In the genomic region with DNA sequence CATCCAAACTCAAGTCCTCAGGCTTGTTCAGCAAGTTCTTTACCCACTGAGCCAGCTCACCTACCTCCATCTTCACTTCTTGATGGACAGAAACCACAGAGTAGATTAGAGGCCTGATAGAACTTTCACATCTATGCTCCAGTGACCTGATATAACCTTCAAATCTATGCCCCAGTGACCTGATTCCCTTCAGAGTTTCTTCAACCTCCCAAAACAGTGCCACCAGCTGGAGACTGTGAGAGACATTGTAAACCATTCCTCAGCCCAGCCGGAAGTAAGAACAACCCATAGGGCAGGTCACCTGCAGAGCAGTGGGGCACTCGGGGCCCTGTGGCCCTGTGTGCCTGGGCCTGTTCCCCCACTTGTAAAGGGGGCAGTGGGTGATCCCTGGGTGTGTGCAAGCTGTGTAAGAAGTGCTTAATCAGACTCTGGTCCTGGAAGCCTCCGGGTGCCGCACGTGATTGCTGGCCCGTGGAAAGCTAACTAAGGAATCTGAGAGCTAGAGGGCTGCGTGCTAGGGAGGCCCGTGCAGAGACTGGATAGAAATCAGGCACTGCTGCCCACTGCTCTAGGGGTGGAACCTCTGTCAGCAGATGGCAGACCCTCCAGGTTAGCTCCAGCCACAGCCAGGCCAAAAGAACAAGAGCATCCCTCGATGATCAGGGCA, we compare ENCODE assay signal across 13 mouse cellular contexts. TPM values are rescaled to one million over a fixed set of nuclear protein-coding genes. Genes with fewer than 3 reads are reported as not detected.
DNase-seq lines count a peak whose midpoint lies in the region; ATAC-seq and TF ChIP-seq lines count a peak whose summit lies in the region.
"Had no signal": no experiment of that assay in that cellular context is flagged by ENCODE, and none has a peak within 500 bp of the region (broad histone marks: within the 10 kb centered on the region; RNA-seq: fewer than 3 reads in every experiment).

No protein-coding gene starts in this region.

- no peaks in the 10 kb centered on the region for H3K36me3 ChIP-seq in heart, embryonic 10.5 days
- no peaks in the 10 kb centered on the region for H3K36me3 ChIP-seq in heart, embryonic 11.5 days (ENCODE audit: control insufficient read depth, insufficient read depth, low read length)
- no peaks in the 10 kb centered on the region for H3K36me3 ChIP-seq in liver, postnatal 0 days (replicated peaks; ENCODE audit: insufficient read depth, low read length)
- no peaks in the 10 kb centered on the region for H3K36me3 ChIP-seq in liver, embryonic 11.5 days (ENCODE audit: control insufficient read depth, insufficient read depth, low read length)
- H3K36me3 ChIP-seq in embryonic facial prominence, embryonic 10.5 days (replicated peaks), result no peaks in the 10 kb centered on the region

- H3K9ac ChIP-seq in heart, embryonic 11.5 days (ENCODE audit: low read depth, low read length), result no peak overlapping the region
- no peak overlapping the region for H3K9ac ChIP-seq in liver, postnatal 0 days (replicated peaks)
- H3K9ac ChIP-seq in liver, embryonic 11.5 days (ENCODE audit: low read depth, low read length), result no peak overlapping the region

- 71% methylated on average over 9 of the region's 9 CpGs for WGBS in heart, embryonic 10.5 days
- 77% methylated on average over 9 of the region's 9 CpGs for WGBS in heart, embryonic 11.5 days (ENCODE audit: insufficient replicate concordance)
- WGBS in liver, postnatal 0 days (ENCODE audit: insufficient replicate concordance), result 77% methylated on average over 9 of the region's 9 CpGs
- WGBS in liver, embryonic 11.5 days, result 79% methylated on average over 9 of the region's 9 CpGs
- WGBS in embryonic facial prominence, embryonic 10.5 days, result 81% methylated on average over 9 of the region's 9 CpGs

- peak overlapping the region; percentile 73 for H3K27ac ChIP-seq in heart, embryonic 10.5 days
- no peak overlapping the region for H3K27ac ChIP-seq in heart, embryonic 11.5 days (ENCODE audit: low read depth, low read length)
- H3K27ac ChIP-seq in liver, postnatal 0 days (ENCODE audit: low read depth), result no peak overlapping the region
- H3K27ac ChIP-seq in liver, embryonic 11.5 days (ENCODE audit: low read depth, low read length), result no peak overlapping the region
- H3K27ac ChIP-seq in embryonic facial prominence, embryonic 10.5 days (replicated peaks), result peak overlapping the region; percentile 44; the same call in 1 of the 2 replicates
- H3K27ac ChIP-seq: heart, adult 2 months had no signal

- intact Hi-C loops in gastrocnemius, postnatal 14 days (cut with DNase I; ENCODE audit: low total_unique reads), result loop anchor here (10.0 kb wide), 1 partner anchor 121 kb away; the partner anchor contains the start of gene Faap20

- no peak for DNase-seq in heart, embryonic 10.5 days (ENCODE audit: low spot score)
- no peak for DNase-seq in liver, postnatal 0 days
- DNase-seq in liver, embryonic 11.5 days (ENCODE audit: low spot score), result no peak
- DNase-seq in embryonic facial prominence, embryonic 10.5 days (ENCODE audit: low spot score), result no peak
- peak; percentile 39 to 65 for DNase-seq in kidney, postnatal 4 days
- no peak for DNase-seq in gastrocnemius, postnatal 14 days
- DNase-seq in gastrocnemius, postnatal 4 days (ENCODE audit: low spot score in 2 of 2), result no peak
- DNase-seq: heart, adult 2 months; lung, adult 2 months; midbrain, embryonic 14.5 days; right cerebral cortex, postnatal 4 days; thymus, postnatal 4 days had no signal

- peaks cover 81% of the 10 kb centered on the region for H3K4me1 ChIP-seq in heart, embryonic 10.5 days
- H3K4me1 ChIP-seq in heart, embryonic 11.5 days (ENCODE audit: control insufficient read depth, insufficient read depth, low read length), result peaks cover 58% of the 10 kb centered on the region
- H3K4me1 ChIP-seq in liver, postnatal 0 days (ENCODE audit: insufficient read depth), result peaks cover 42% of the 10 kb centered on the region
- H3K4me1 ChIP-seq in liver, embryonic 11.5 days (replicated peaks; ENCODE audit: control insufficient read depth, insufficient read depth, low read length), result peaks cover 43% of the 10 kb centered on the region
- H3K4me1 ChIP-seq in embryonic facial prominence, embryonic 10.5 days, result peaks cover 68% of the 10 kb centered on the region

- no peaks in the 10 kb centered on the region for H3K27me3 ChIP-seq in heart, embryonic 10.5 days (ENCODE audit: insufficient read depth, poor library complexity, severe bottlenecking)
- H3K27me3 ChIP-seq in heart, embryonic 11.5 days (ENCODE audit: control insufficient read depth, insufficient read depth, low read length), result no peaks in the 10 kb centered on the region
- no peaks in the 10 kb centered on the region for H3K27me3 ChIP-seq in liver, postnatal 0 days (ENCODE audit: insufficient read depth, low read length)
- H3K27me3 ChIP-seq in liver, embryonic 11.5 days (replicated peaks; ENCODE audit: control insufficient read depth, insufficient read depth, low read length), result no peaks in the 10 kb centered on the region
- no peaks in the 10 kb centered on the region for H3K27me3 ChIP-seq in embryonic facial prominence, embryonic 10.5 days (replicated peaks; ENCODE audit: low read depth, poor library complexity, severe bottlenecking)

- no peak overlapping the region for H3K4me2 ChIP-seq in heart, embryonic 11.5 days
- no peak overlapping the region for H3K4me2 ChIP-seq in liver, postnatal 0 days (ENCODE audit: low read depth, low read length)
- H3K4me2 ChIP-seq in liver, embryonic 11.5 days, result no peak overlapping the region

- H3K9me3 ChIP-seq in heart, embryonic 10.5 days, result no peaks in the 10 kb centered on the region
- no peaks in the 10 kb centered on the region for H3K9me3 ChIP-seq in heart, embryonic 11.5 days (replicated peaks; ENCODE audit: control insufficient read depth, low read length)
- no peaks in the 10 kb centered on the region for H3K9me3 ChIP-seq in liver, postnatal 0 days (ENCODE audit: low read length)
- H3K9me3 ChIP-seq in liver, embryonic 11.5 days (ENCODE audit: control insufficient read depth, low read length), result no peaks in the 10 kb centered on the region
- no peaks in the 10 kb centered on the region for H3K9me3 ChIP-seq in embryonic facial prominence, embryonic 10.5 days

- ATAC-seq in heart, embryonic 11.5 days (replicated peaks; ENCODE audit: insufficient number of reproducible peaks, low FRiP score, low TSS enrichment), result no peak
- ATAC-seq in liver, postnatal 0 days, result no peak
- ATAC-seq in liver, embryonic 11.5 days (replicated peaks; ENCODE audit: low FRiP score), result no peak

- no peak overlapping the region for H3K4me3 ChIP-seq in heart, embryonic 10.5 days
- H3K4me3 ChIP-seq in heart, embryonic 11.5 days (ENCODE audit: low read depth, low read length), result no peak overlapping the region
- no peak overlapping the region for H3K4me3 ChIP-seq in liver, postnatal 0 days (ENCODE audit: low read depth, low read length)
- H3K4me3 ChIP-seq in liver, embryonic 11.5 days (ENCODE audit: low read depth, low read length), result no peak overlapping the region
- no peak overlapping the region for H3K4me3 ChIP-seq in embryonic facial prominence, embryonic 10.5 days
- H3K4me3 ChIP-seq: heart, adult 2 months had no signal

- 0 out of 2 replicates have a peak, but pooled peaks have one; percentile 3 for TF ChIP-seq CTCF in liver, postnatal 0 days (IDR thresholded peaks at IDR 0.05; ENCODE audit: low read depth)

- no peak for TF ChIP-seq EP300 in liver, postnatal 0 days (IDR thresholded peaks at IDR 0.05; ENCODE audit: low read depth)

RNA-seq across cellular contexts. Expression of gene Morn1, which starts 37.6 kb away (rescaled TPM):
- polyA plus RNA-seq in heart, embryonic 10.5 days (2016; fragmentation: Nextera tagmentation; extraction: Ambion mirVana), result 3.6 and 4.6 TPM in 2 replicates
- polyA plus RNA-seq in heart, embryonic 11.5 days (2014; fragmentation: Nextera tagmentation; extraction: Ambion mirVana), result 2.5 and 2.9 TPM in 2 replicates
- polyA plus RNA-seq in liver, postnatal 0 days (2015; fragmentation: Nextera tagmentation; extraction: Ambion mirVana), result 2.2 TPM in 2 replicates
- polyA plus RNA-seq in liver, embryonic 11.5 days (2014; fragmentation: Nextera tagmentation; extraction: Ambion mirVana), result 3.4 and 3.5 TPM in 2 replicates
- polyA plus RNA-seq in embryonic facial prominence, embryonic 10.5 days (2016; fragmentation: Nextera tagmentation; extraction: Ambion mirVana), result 4.3 and 5.4 TPM in 2 replicates
- total RNA-seq in gastrocnemius, postnatal 14 days (2021), result 1 to 10 TPM; 2.3 to 2.9 TPM
- total RNA-seq in gastrocnemius, postnatal 4 days (2021), result 1 to 10 TPM; 3.9 to 4.4 TPM

RNA-seq across cellular contexts. Expression of gene Rer1, which starts 37.8 kb away (rescaled TPM):
- polyA plus RNA-seq in heart, embryonic 10.5 days (2016; fragmentation: Nextera tagmentation; extraction: Ambion mirVana), result 144 and 165 TPM in 2 replicates
- 148 TPM in 2 replicates for polyA plus RNA-seq in heart, embryonic 11.5 days (2014; fragmentation: Nextera tagmentation; extraction: Ambion mirVana)
- polyA plus RNA-seq in liver, postnatal 0 days (2015; fragmentation: Nextera tagmentation; extraction: Ambion mirVana), result 111 and 118 TPM in 2 replicates
- 163 and 168 TPM in 2 replicates for polyA plus RNA-seq in liver, embryonic 11.5 days (2014; fragmentation: Nextera tagmentation; extraction: Ambion mirVana)
- 128 and 134 TPM in 2 replicates for polyA plus RNA-seq in embryonic facial prominence, embryonic 10.5 days (2016; fragmentation: Nextera tagmentation; extraction: Ambion mirVana)
- total RNA-seq in gastrocnemius, postnatal 14 days (2021), result 10 to 100 TPM; 48.1 to 48.8 TPM
- 10 to 100 TPM; 61.1 to 63.1 TPM for total RNA-seq in gastrocnemius, postnatal 4 days (2021)

RNA-seq across cellular contexts. Expression of gene Pex10, which starts 57.2 kb away (rescaled TPM):
- 17.3 and 19.4 TPM in 2 replicates for polyA plus RNA-seq in heart, embryonic 10.5 days (2016; fragmentation: Nextera tagmentation; extraction: Ambion mirVana)
- 4.1 and 9.9 TPM in 2 replicates for polyA plus RNA-seq in heart, embryonic 11.5 days (2014; fragmentation: Nextera tagmentation; extraction: Ambion mirVana)
- 5.9 and 6.8 TPM in 2 replicates for polyA plus RNA-seq in liver, postnatal 0 days (2015; fragmentation: Nextera tagmentation; extraction: Ambion mirVana)
- 7.2 and 9.0 TPM in 2 replicates for polyA plus RNA-seq in liver, embryonic 11.5 days (2014; fragmentation: Nextera tagmentation; extraction: Ambion mirVana)
- polyA plus RNA-seq in embryonic facial prominence, embryonic 10.5 days (2016; fragmentation: Nextera tagmentation; extraction: Ambion mirVana), result 19.0 and 22.2 TPM in 2 replicates
- 10 to 100 TPM; 10.7 to 11.3 TPM for total RNA-seq in gastrocnemius, postnatal 14 days (2021)
- total RNA-seq in gastrocnemius, postnatal 4 days (2021), result 10 to 100 TPM; 12.2 to 14.0 TPM

Comparison
In these comparisons a context has a peak if more than half of its experiments do, and no peak if none do; other contexts are left out.
1. H3K27ac ChIP-seq: peak in heart, embryonic 10.5 days (single experiment) and embryonic facial prominence, embryonic 10.5 days (single experiment); none in heart, embryonic 11.5 days (single experiment), liver, postnatal 0 days (single experiment) and liver, embryonic 11.5 days (single experiment).
2. DNase-seq: peak in kidney, postnatal 4 days (2 of 2); none in heart, embryonic 10.5 days (single experiment), liver, postnatal 0 days (single experiment), liver, embryonic 11.5 days (single experiment), embryonic facial prominence, embryonic 10.5 days (single experiment), gastrocnemius, postnatal 14 days (single experiment) and gastrocnemius, postnatal 4 days (0 of 2).